Mouse (Mus musculus) limb, embryonic 13.5 days (tissue): ENCODE data around the gene Ifnar1. TPM values are rescaled to one million over a fixed set of nuclear protein-coding genes. Genes with fewer than 3 reads are reported as not detected.

Source experiments
- ATAC-seq: fragments of 200-750 bp; cut with Nextera tagmentation; 2 replicates; pipeline ENCODE4 v1.8.0; 2017; ENCODE audit warnings: low read depth, moderate number of reproducible peaks, moderate TSS enrichment; ENCODE audit not compliant: low FRiP score
- H3K27ac ChIP-seq: fragments of 300-500 bp; sonication (generic); 2 replicates; pipeline ENCODE4 v1.5.1; 2015; ENCODE audit warnings: inconsistent platforms, mild to moderate bottlenecking, moderate library complexity
- H3K27me3 ChIP-seq: fragments of 300-500 bp; sonication (generic); 2 replicates; pipeline ENCODE4 v1.6.1; 2015; ENCODE audit warnings: mild to moderate bottlenecking, inconsistent platforms
- H3K36me3 ChIP-seq: fragments of 300-500 bp; sonication (generic); 2 replicates; pipeline ENCODE4 v1.6.1; 2015; ENCODE audit warnings: inconsistent platforms, mild to moderate bottlenecking, moderate library complexity
- H3K4me1 ChIP-seq: fragments of 300-500 bp; sonication (generic); 2 replicates; pipeline ENCODE4 v1.6.1; 2015; ENCODE audit warnings: inconsistent platforms
- H3K4me2 ChIP-seq: fragments of 300-500 bp; sonication (generic); replicated peaks from 2 replicates; pipeline ENCODE4 v1.6.1; 2015; ENCODE audit warnings: inconsistent platforms, mild to moderate bottlenecking, moderate library complexity
- H3K4me3 ChIP-seq: fragments of 300-500 bp; sonication (generic); 2 replicates; pipeline ENCODE4 v1.5.1; 2015; ENCODE audit warnings: moderate library complexity, mild to moderate bottlenecking, inconsistent platforms
- H3K9ac ChIP-seq: fragments of 300-500 bp; sonication (generic); 2 replicates; pipeline ENCODE4 v1.6.1; 2015; ENCODE audit warnings: mild to moderate bottlenecking, inconsistent platforms
- H3K9me3 ChIP-seq: fragments of 300-500 bp; sonication (generic); 2 replicates; pipeline ENCODE4 v1.6.1; 2016; ENCODE audit warnings: inconsistent platforms
- WGBS: fragments of 180-500 bp; shearing (Covaris S2); methylation state at CpG from one replicate; pipeline ENCODE4 v1.1.7; 2015; 5-methylcytosine and 5-hydroxymethylcytosine counted together
- polyA plus RNA-seq: library from polyadenylated mRNA; unstranded; fragments of >200 nt; fragmentation: Nextera tagmentation; extraction: Ambion mirVana; gene quantifications from 2 replicates; pipeline ENCODE4 v1.2.1, GENCODE M21; 2015

Gene Ifnar1
- polyA plus RNA-seq, 1 experiment from 2014 or later = 67.1 TPM

DNA sequence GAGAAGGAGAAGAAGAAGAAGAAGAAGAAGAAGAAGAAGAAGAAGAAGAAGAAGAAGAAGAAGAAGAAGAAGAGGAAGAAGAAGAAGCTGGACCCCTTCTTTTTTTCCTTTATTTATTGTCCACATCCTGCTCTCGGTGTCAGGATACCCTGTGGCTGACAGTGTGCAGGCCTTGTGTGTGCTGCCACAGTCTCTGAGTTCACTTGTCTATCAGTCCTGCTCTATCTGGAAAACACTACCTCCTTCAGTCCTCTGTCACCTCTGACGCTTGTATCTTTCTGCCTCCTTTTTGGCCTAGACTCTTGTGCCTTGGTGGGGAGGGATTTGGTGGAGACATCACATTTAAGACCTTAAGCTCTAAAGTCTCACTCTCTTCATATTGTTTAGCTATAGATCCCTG is 21.6 kb upstream of the Ifnar1 start:
- H3K36me3 ChIP-seq = no peaks in the 10 kb centered on the region; the same call in 1 of the 2 replicates
- no peaks in the 10 kb centered on the region for H3K9me3 ChIP-seq
- H3K4me3 ChIP-seq = no peak overlapping the region
- WGBS = 80% methylated on average over 2 of the region's 2 CpGs
- no peak overlapping the region for H3K4me2 ChIP-seq
- no peak overlapping the region for H3K27ac ChIP-seq
- peaks cover 22% of the 10 kb centered on the region for H3K4me1 ChIP-seq
- ATAC-seq = no peak
- H3K27me3 ChIP-seq = no peaks in the 10 kb centered on the region
- H3K9ac ChIP-seq = no peak overlapping the region

- 85% methylated on average over 4 of the region's 4 CpGs for WGBS
These were observed 21.1 kb upstream of the Ifnar1 start for GRCm38 (mm10) chr16:91463836-91464400.

DNA sequence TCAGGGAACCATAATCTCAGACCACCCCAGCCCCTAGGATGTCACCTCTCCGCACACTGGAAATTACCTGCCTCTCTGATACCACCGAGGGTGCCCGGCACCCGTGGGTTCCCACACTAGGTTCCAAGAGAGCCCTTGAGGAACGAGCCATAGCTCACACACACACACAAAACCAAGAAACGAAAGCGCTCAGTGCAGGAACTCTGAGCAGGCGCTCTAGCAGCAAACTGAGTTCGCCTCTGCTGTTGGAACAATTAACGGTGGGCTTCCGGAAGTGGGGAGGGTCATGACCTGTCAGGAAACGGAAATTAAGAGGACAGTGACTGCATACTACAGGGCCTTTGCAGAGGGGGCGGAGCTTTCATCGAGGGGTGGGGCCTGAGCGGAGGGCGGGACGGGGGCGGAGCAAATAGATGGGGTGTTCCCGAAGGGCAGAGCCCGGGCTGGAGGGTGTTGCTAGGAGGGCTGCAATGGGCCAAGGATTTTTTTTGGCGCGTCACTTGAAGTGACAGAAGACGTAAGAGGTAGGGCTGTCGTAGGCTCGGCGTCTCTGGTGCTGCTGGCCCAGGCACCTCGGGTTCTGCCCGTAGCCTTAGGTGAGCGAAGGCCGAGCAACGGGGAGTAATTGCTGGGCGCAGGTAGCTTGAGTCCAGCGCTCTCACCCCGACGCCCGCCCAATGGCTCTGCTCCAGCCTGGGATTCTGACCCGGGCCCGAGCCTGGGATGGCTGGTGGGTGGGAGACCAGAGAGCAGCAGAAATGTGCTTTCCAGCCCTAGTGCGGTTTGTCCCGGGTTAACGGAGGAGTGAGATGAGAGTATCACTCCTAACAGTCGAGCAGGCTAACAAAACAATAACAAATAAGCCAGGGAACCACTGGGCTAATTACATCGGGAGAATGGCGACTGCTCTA is 20.2 kb upstream of the Ifnar1 start:
- 2% methylated on average over 44 of the region's 44 CpGs for WGBS
- Histone ChIP-seq H3K27me3 (no peaks in the 10 kb centered on the region), H3K4me3 (peak overlapping the region; percentile 63), H3K9me3 (no peaks in the 10 kb centered on the region), H3K27ac (peak overlapping the region; percentile 44; the same call in 1 of the 2 replicates), H3K4me2 (peak overlapping the region; percentile 90), H3K36me3 (no peaks in the 10 kb centered on the region; the same call in none of the 2 replicates), H3K4me1 (peaks cover 22% of the 10 kb centered on the region), H3K9ac (peak overlapping the region; percentile 69)
- peak; percentile 95 for ATAC-seq

More at GRCm38 (mm10) chr16:91463836-91464400, 21.1 kb upstream of the Ifnar1 start:
- no peak overlapping the region for H3K27ac ChIP-seq
- no peak overlapping the region for H3K9ac ChIP-seq
- H3K27me3 ChIP-seq = no peaks in the 10 kb centered on the region
- H3K4me2 ChIP-seq = peak overlapping the region; percentile 90
- H3K36me3 ChIP-seq = no peaks in the 10 kb centered on the region; the same call in 1 of the 2 replicates
- peaks cover 22% of the 10 kb centered on the region for H3K4me1 ChIP-seq
- H3K9me3 ChIP-seq = no peaks in the 10 kb centered on the region
- H3K4me3 ChIP-seq = peak overlapping the region; percentile 63
- no peak for ATAC-seq

- ATAC-seq = no peak
- H3K27me3 ChIP-seq = no peaks in the 10 kb centered on the region
- H3K9me3 ChIP-seq = no peaks in the 10 kb centered on the region
- peak overlapping the region; percentile 69 for H3K9ac ChIP-seq
- no peaks in the 10 kb centered on the region; the same call in none of the 2 replicates for H3K36me3 ChIP-seq
- H3K4me3 ChIP-seq = peak overlapping the region; percentile 63
- peak overlapping the region; percentile 90 for H3K4me2 ChIP-seq
- WGBS = 44% methylated on average over 13 of the region's 13 CpGs
- no peak overlapping the region for H3K27ac ChIP-seq
- peaks cover 22% of the 10 kb centered on the region for H3K4me1 ChIP-seq
These were observed 19.4 kb upstream of the Ifnar1 start for GRCm38 (mm10) chr16:91465505-91466240.

- H3K9ac ChIP-seq = no peak overlapping the region; the same call in 1 of the 2 replicates
- H3K36me3 ChIP-seq = no peaks in the 10 kb centered on the region; the same call in none of the 2 replicates
- WGBS = 44% methylated on average over 6 of the region's 6 CpGs
- ATAC-seq = no peak
- H3K4me3 ChIP-seq = no peak overlapping the region
- no peaks in the 10 kb centered on the region for H3K9me3 ChIP-seq
- H3K4me1 ChIP-seq = peaks cover 22% of the 10 kb centered on the region
- peak overlapping the region; percentile 90 for H3K4me2 ChIP-seq
- H3K27me3 ChIP-seq = no peaks in the 10 kb centered on the region
- H3K27ac ChIP-seq = no peak overlapping the region
These were observed 18.5 kb upstream of the Ifnar1 start for GRCm38 (mm10) chr16:91466566-91466965.

DNA sequence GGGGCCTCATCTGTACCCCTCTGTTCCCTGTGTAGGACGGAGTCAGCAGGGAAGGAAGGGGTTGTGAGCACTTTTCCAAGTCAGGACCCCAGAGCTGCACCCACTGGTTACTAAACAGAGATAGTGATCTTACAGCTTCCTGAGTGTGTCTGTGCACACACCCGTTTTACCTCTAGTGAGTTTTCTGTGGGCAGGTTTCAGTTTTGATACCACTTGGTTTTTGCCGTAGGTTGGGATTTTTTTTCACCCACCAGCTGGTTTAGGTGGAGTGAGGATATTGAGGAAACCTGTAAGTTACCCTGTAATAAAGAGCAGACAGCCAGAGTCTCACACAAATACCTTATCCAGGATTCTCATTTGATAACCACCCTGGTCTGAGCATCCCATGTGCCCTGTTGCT is 14.6 kb upstream of the Ifnar1 start:
- no peak overlapping the region for H3K4me2 ChIP-seq
- no peaks in the 10 kb centered on the region for H3K27me3 ChIP-seq
- peaks cover 15% of the 10 kb centered on the region for H3K4me1 ChIP-seq
- WGBS = 75% methylated on average over 3 of the region's 3 CpGs
- no peak overlapping the region for H3K9ac ChIP-seq
- ATAC-seq = no peak
- no peak overlapping the region for H3K4me3 ChIP-seq
- H3K9me3 ChIP-seq = no peaks in the 10 kb centered on the region
- no peak overlapping the region for H3K27ac ChIP-seq
- H3K36me3 ChIP-seq = no peaks in the 10 kb centered on the region; the same call in none of the 2 replicates

GRCm38 (mm10) chr16:91471481-91471880 is 13.6 kb upstream of the Ifnar1 start:
- Histone ChIP-seq H3K27ac (no peak overlapping the region), H3K4me1 (peaks cover 4% of the 10 kb centered on the region), H3K36me3 (no peaks in the 10 kb centered on the region; the same call in none of the 2 replicates), H3K4me3 (no peak overlapping the region), H3K9ac (no peak overlapping the region), H3K27me3 (no peaks in the 10 kb centered on the region), H3K4me2 (no peak overlapping the region), H3K9me3 (no peaks in the 10 kb centered on the region)
- no peak for ATAC-seq
- WGBS = 81% methylated on average over 6 of the region's 6 CpGs

DNA sequence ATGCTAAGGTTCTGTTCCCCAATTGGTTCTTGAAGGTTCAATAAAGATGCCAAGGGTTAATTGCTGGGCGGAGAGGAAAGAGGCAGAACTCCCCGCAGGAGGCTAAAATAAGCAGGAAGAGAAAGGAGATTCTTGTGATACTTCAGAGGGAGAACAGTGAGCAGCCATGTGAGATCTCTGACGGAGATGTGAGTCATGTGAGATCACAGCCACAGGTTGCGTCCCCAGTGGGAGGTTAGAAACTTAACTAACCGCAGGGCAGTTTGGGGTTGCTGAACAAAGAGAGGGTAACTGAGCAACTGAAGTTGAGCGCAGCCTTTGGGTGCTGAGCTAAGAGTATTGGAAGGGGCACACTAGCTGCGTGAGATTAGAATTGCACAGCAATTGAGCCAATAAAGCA is 9.3 kb upstream of the Ifnar1 start:
- Histone ChIP-seq H3K27me3 (no peaks in the 10 kb centered on the region), H3K4me3 (no peak overlapping the region), H3K9me3 (no peaks in the 10 kb centered on the region), H3K36me3 (no peaks in the 10 kb centered on the region), H3K27ac (no peak overlapping the region), H3K4me2 (no peak overlapping the region), H3K4me1 (no peaks in the 10 kb centered on the region), H3K9ac (no peak overlapping the region)
- no peak for ATAC-seq
- WGBS = 44% methylated on average over 7 of the region's 7 CpGs

- Histone ChIP-seq H3K36me3 (no peaks in the 10 kb centered on the region), H3K4me1 (no peaks in the 10 kb centered on the region), H3K4me2 (no peak overlapping the region), H3K9ac (no peak overlapping the region), H3K27me3 (no peaks in the 10 kb centered on the region), H3K4me3 (no peak overlapping the region), H3K9me3 (no peaks in the 10 kb centered on the region), H3K27ac (no peak overlapping the region)
- no peak for ATAC-seq
- 62% methylated on average over 1 of the region's 1 CpGs for WGBS
These were observed 7.0 kb upstream of the Ifnar1 start for GRCm38 (mm10) chr16:91478067-91478466.

GRCm38 (mm10) chr16:91480517-91480916 is 4.5 kb upstream of the Ifnar1 start:
- no peak overlapping the region for H3K9ac ChIP-seq
- no peak overlapping the region for H3K4me3 ChIP-seq
- H3K27me3 ChIP-seq = no peaks in the 10 kb centered on the region
- no peak overlapping the region for H3K27ac ChIP-seq
- no peaks in the 10 kb centered on the region for H3K9me3 ChIP-seq
- H3K4me2 ChIP-seq = no peak overlapping the region
- no peaks in the 10 kb centered on the region for H3K36me3 ChIP-seq
- H3K4me1 ChIP-seq = no peaks in the 10 kb centered on the region
- no peak for ATAC-seq

DNA sequence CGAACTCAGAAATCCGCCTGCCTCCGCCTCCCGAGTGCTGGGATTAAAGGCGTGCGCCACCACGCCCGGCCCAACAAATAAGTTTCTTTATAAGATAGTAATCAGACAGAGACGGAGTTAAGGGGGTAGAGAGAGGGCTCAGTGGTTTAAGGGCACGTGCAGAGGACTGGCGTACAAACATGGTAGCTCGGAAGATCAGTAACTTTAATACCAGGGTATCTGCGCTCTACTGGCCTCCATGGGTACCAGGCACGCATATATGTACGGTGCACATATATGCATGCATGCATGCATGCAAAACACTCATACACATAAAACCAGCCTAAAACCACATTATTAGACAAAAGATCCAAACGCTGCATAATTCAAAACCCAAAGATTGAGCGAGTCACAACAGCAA is 651 bp upstream of the Ifnar1 start:
- ATAC-seq = no peak
- WGBS = 51% methylated on average over 17 of the region's 17 CpGs
- no peaks in the 10 kb centered on the region for H3K9me3 ChIP-seq
- H3K27me3 ChIP-seq = no peaks in the 10 kb centered on the region
- H3K36me3 ChIP-seq = peaks cover 21% of the 10 kb centered on the region
- H3K9ac ChIP-seq = peak overlapping the region; percentile 94
- H3K4me3 ChIP-seq = peak overlapping the region; percentile 90
- peaks cover 12% of the 10 kb centered on the region for H3K4me1 ChIP-seq
- H3K27ac ChIP-seq = peak overlapping the region; percentile 92
- peak overlapping the region; percentile 73 for H3K4me2 ChIP-seq

GRCm38 (mm10) chr16:91485841-91486240 is 803 bp downstream of the Ifnar1 start:
- ATAC-seq = no peak
- Histone ChIP-seq H3K9ac (peak overlapping the region; percentile 94), H3K4me2 (peak overlapping the region; percentile 73), H3K27ac (peak overlapping the region; percentile 92; the same call in 1 of the 2 replicates), H3K4me1 (peaks cover 12% of the 10 kb centered on the region), H3K9me3 (no peaks in the 10 kb centered on the region), H3K36me3 (peaks cover 35% of the 10 kb centered on the region), H3K27me3 (no peaks in the 10 kb centered on the region), H3K4me3 (peak overlapping the region; percentile 90)
- 36% methylated on average over 5 of the region's 5 CpGs for WGBS
